Mouse (Mus musculus) erythroblast, embryonic 14.5 days (primary cell): ENCODE measurements around the gene Grin2d. TPM values are rescaled to one million over a fixed set of nuclear protein-coding genes. Genes with fewer than 3 reads are reported as not detected.

ENCODE experiments used
- H3K27me3 ChIP-seq: 2 replicates; pipeline ENCODE4 v1.6.1; 2012; ENCODE audit warnings: inconsistent platforms; ENCODE audit not compliant: control insufficient read depth
- H3K36me3 ChIP-seq: 2 replicates; pipeline ENCODE4 v1.6.1; 2012; ENCODE audit warnings: mild to moderate bottlenecking, inconsistent platforms; ENCODE audit not compliant: control insufficient read depth
- H3K4me1 ChIP-seq: 2 replicates; pipeline ENCODE4 v1.6.1; 2012; ENCODE audit warnings: inconsistent platforms; ENCODE audit not compliant: control insufficient read depth
- H3K4me3 ChIP-seq: replicated peaks from 2 replicates; pipeline ENCODE3; 2012; ENCODE audit warnings: moderate library complexity, mild to moderate bottlenecking, inconsistent platforms
- H3K9me3 ChIP-seq: 2 replicates; pipeline ENCODE4 v1.6.1; 2012; ENCODE audit warnings: low read length, inconsistent platforms, mixed read lengths; ENCODE audit not compliant: control insufficient read depth
- GATA1 ChIP-seq: IDR thresholded peaks from 2 replicates; pipeline ENCODE4 v1.6.1; 2012; ENCODE audit warnings: low read length, inconsistent platforms, mixed read lengths
- TAL1 ChIP-seq: IDR thresholded peaks from 3 replicates; pipeline ENCODE4 v1.6.1; 2012; ENCODE audit warnings: low read length, inconsistent platforms, mixed read lengths
- polyA plus RNA-seq: library from polyadenylated mRNA; stranded (reverse); fragments of >175 nt; gene quantifications from 2 replicates; pipeline ENCODE4 v1.2.3, GENCODE M21; 2012

The Grin2d gene
- polyA plus RNA-seq, 1 experiment, result 0.01 TPM

GRCm38 (mm10) chr7:45785388-45786135 lies 92.6 kb downstream of the Grin2d start:
- peaks cover 83% of the 10 kb centered on the region for H3K27me3 ChIP-seq
- H3K4me3 ChIP-seq, result no peak overlapping the region
- H3K4me1 ChIP-seq, result peaks cover 7% of the 10 kb centered on the region
- no peak for TF ChIP-seq TAL1
- no peak for TF ChIP-seq GATA1
- H3K9me3 ChIP-seq, result peaks cover 3% of the 10 kb centered on the region; the same call in 1 of the 2 replicates
- H3K36me3 ChIP-seq, result no peaks in the 10 kb centered on the region

- peak within 1 kb of the TSS; percentile 53 for H3K4me3 ChIP-seq
- H3K4me1 ChIP-seq, result peaks cover 7% of the 10 kb centered on the region
- H3K9me3 ChIP-seq, result peaks cover 3% of the 10 kb centered on the region; the same call in 1 of the 2 replicates
- no peaks in the 10 kb centered on the region for H3K36me3 ChIP-seq
- H3K27me3 ChIP-seq, result peaks cover 78% of the 10 kb centered on the region
- no peak for TF ChIP-seq GATA1
- no peak for TF ChIP-seq TAL1
These were observed 93.4 kb downstream of the Grin2d start, which contains the start of gene Sult2b1 for GRCm38 (mm10) chr7:45784524-45785372. Gene Sult2b1, minus strand, starts transcription at chr7:45784669.

GRCm38 (mm10) chr7:45783511-45784091 lies 94.6 kb downstream of the Grin2d start, which contains the start of gene Lmtk3:
Gene Lmtk3, plus strand, starts transcription at chr7:45783738.
- no peaks in the 10 kb centered on the region for H3K36me3 ChIP-seq
- peaks cover 12% of the 10 kb centered on the region for H3K4me1 ChIP-seq
- H3K27me3 ChIP-seq, result peaks cover 86% of the 10 kb centered on the region
- no peak for TF ChIP-seq TAL1
- no peak for TF ChIP-seq GATA1
- H3K9me3 ChIP-seq, result peaks cover 3% of the 10 kb centered on the region; the same call in 1 of the 2 replicates
- peak within 1 kb of the TSS; percentile 53 for H3K4me3 ChIP-seq

GRCm38 (mm10) chr7:45782271-45782670 lies 95.9 kb downstream of the Grin2d start:
- Histone ChIP-seq H3K27me3 (peaks cover 72% of the 10 kb centered on the region), H3K36me3 (no peaks in the 10 kb centered on the region), H3K9me3 (peaks cover 3% of the 10 kb centered on the region; the same call in 1 of the 2 replicates), H3K4me1 (peaks cover 12% of the 10 kb centered on the region), H3K4me3 (no peak overlapping the region)
- TF ChIP-seq TAL1 (no peak), GATA1 (no peak)

Other genes starting within 250 kb of the Grin2d start
- not detected in 2 replicates for gene Mamstr, start 238.4 kb downstream of the Grin2d start, polyA plus RNA-seq
- 0.09 TPM in 1 of 2 replicates, not detected in the other for gene Fut2, start 212.0 kb downstream of the Grin2d start, polyA plus RNA-seq
- not detected in 2 replicates for gene Ntn5, start 194.4 kb downstream of the Grin2d start, polyA plus RNA-seq
- gene Sec1, start 184.0 kb downstream of the Grin2d start, polyA plus RNA-seq, result not detected in 2 replicates
- not detected in 2 replicates for gene Car11, start 178.5 kb downstream of the Grin2d start, polyA plus RNA-seq
- 0.07 TPM in 2 replicates for gene Dbp, start 173.3 kb downstream of the Grin2d start, polyA plus RNA-seq
- gene Rpl18, start 162.9 kb downstream of the Grin2d start, polyA plus RNA-seq, result 1,232 and 1,322 TPM in 2 replicates
- gene Sphk2, start 160.4 kb downstream of the Grin2d start, polyA plus RNA-seq, result 5.1 and 5.7 TPM in 2 replicates
- 0.03 and 0.11 TPM in 2 replicates for gene Fam83e, start 157.2 kb downstream of the Grin2d start, polyA plus RNA-seq
- gene Spaca4, start 152.6 kb downstream of the Grin2d start, polyA plus RNA-seq, result not detected in 2 replicates
- gene Lmtk3, start 94.6 kb downstream of the Grin2d start, polyA plus RNA-seq, result 0.01 and 0.04 TPM in 2 replicates
- gene Sult2b1, start 93.7 kb downstream of the Grin2d start, polyA plus RNA-seq, result 0.04 TPM in 1 of 2 replicates, not detected in the other
- 21.7 and 22.4 TPM in 2 replicates for gene Cyth2, start 63.8 kb downstream of the Grin2d start, polyA plus RNA-seq
- 0.02 and 0.04 TPM in 2 replicates for gene Kcnj14, start 53.6 kb downstream of the Grin2d start, polyA plus RNA-seq
- gene Grwd1, start 47.4 kb downstream of the Grin2d start, polyA plus RNA-seq, result 1.1 and 1.4 TPM in 2 replicates
- gene Kdelr1, start 5.6 kb downstream of the Grin2d start, polyA plus RNA-seq, result 18.7 and 19.2 TPM in 2 replicates
- 1.1 and 1.2 TPM in 2 replicates for gene Syngr4, start 18.3 kb upstream of the Grin2d start, polyA plus RNA-seq
- 1.4 and 2.0 TPM in 2 replicates for gene Tmem143, start 18.6 kb upstream of the Grin2d start, polyA plus RNA-seq
- 3.5 and 9.5 TPM in 2 replicates for gene Emp3, start 43.0 kb upstream of the Grin2d start, polyA plus RNA-seq
- 0.02 TPM in 1 of 2 replicates, not detected in the other for gene Ccdc114, start 45.7 kb upstream of the Grin2d start, polyA plus RNA-seq
- gene Abcc6, start 151.9 kb upstream of the Grin2d start, polyA plus RNA-seq, result 0.03 and 0.04 TPM in 2 replicates
- 1.4 and 1.8 TPM in 2 replicates for gene Nomo1, start 155.3 kb upstream of the Grin2d start, polyA plus RNA-seq
- 0.01 TPM in 1 of 2 replicates, not detected in the other for gene Kcnj11, start 222.4 kb upstream of the Grin2d start, polyA plus RNA-seq